Mouse (Mus musculus): ENCODE measurements around the gene Mindy1. TPM values are rescaled to one million over a fixed set of nuclear protein-coding genes. Genes with fewer than 3 reads are reported as not detected.
A peak's percentile ranks its signal among the peaks of the same experiment; 100 is the strongest.
"Not testable (repeated sequence)": the region's sequence is repeated elsewhere in the genome, so short reads cannot be mapped to it uniquely, and the experiment has no call there.

Mindy1 gene
- total RNA-seq, 2 experiments from 2014 or later, result 21.6 to 22.9 TPM

GRCm38 (mm10) chr3:95315094-95315843 is 34.1 kb downstream of the Mindy1 start:
- peak; percentile 78 to 80 for DNase-seq (ENCODE audit: low spot score in 2 of 2)
- intact Hi-C loops (cut with DNase I), result no loop called here

- intact Hi-C loops (cut with DNase I), result no loop called here
- no peak for DNase-seq (ENCODE audit: low spot score in 2 of 2)
Measured at GRCm38 (mm10) chr3:95315844-95316550, 34.9 kb downstream of the Mindy1 start.

- intact Hi-C loops (cut with DNase I), result no loop called here
- DNase-seq (ENCODE audit: low spot score in 2 of 2), result peak; percentile 37 to 43
Measured at GRCm38 (mm10) chr3:95317414-95318080, 36.4 kb downstream of the Mindy1 start.

GRCm38 (mm10) chr3:95318548-95318947 is 37.4 kb downstream of the Mindy1 start:
- no peak for DNase-seq (ENCODE audit: low spot score in 2 of 2)
- intact Hi-C loops (cut with DNase I), result no loop called here

- intact Hi-C loops (cut with DNase I), result no loop called here
- no peak for DNase-seq (ENCODE audit: low spot score in 2 of 2)
Measured at GRCm38 (mm10) chr3:95319110-95319509, 38.0 kb downstream of the Mindy1 start.

GRCm38 (mm10) chr3:95319701-95320625 is 38.8 kb downstream of the Mindy1 start:
- no peak for DNase-seq (ENCODE audit: low spot score in 2 of 2)
- intact Hi-C loops (cut with DNase I), result no loop called here

- intact Hi-C loops (cut with DNase I), result no loop called here
- DNase-seq (ENCODE audit: low spot score in 2 of 2), result no peak
Measured at GRCm38 (mm10) chr3:95323429-95323828, 42.3 kb downstream of the Mindy1 start.

GRCm38 (mm10) chr3:95324454-95325144 is 43.5 kb downstream of the Mindy1 start:
- no peak for DNase-seq (ENCODE audit: low spot score in 2 of 2)
- intact Hi-C loops (cut with DNase I), result no loop called here

- intact Hi-C loops (cut with DNase I), result no loop called here
- no peak for DNase-seq (ENCODE audit: low spot score in 2 of 2)
Measured at GRCm38 (mm10) chr3:95328803-95329404, 47.8 kb downstream of the Mindy1 start.

- intact Hi-C loops (cut with DNase I), result no loop called here
Measured at GRCm38 (mm10) chr3:95331528-95331927, 50.4 kb downstream of the Mindy1 start.

GRCm38 (mm10) chr3:95337345-95337744 is 56.2 kb downstream of the Mindy1 start:
- intact Hi-C loops (cut with DNase I), result no loop called here
- no peak for DNase-seq (ENCODE audit: low spot score in 2 of 2)

More at GRCm38 (mm10) chr3:95331528-95331927, 50.4 kb downstream of the Mindy1 start:
- no peak for DNase-seq (ENCODE audit: low spot score in 2 of 2)

GRCm38 (mm10) chr3:95338251-95338650 is 57.1 kb downstream of the Mindy1 start:
- intact Hi-C loops (cut with DNase I), result no loop called here
- DNase-seq (ENCODE audit: low spot score in 2 of 2), result no peak

- not testable (repeated sequence) for DNase-seq (ENCODE audit: low spot score in 2 of 2)
- intact Hi-C loops (cut with DNase I), result loop anchor here (10.0 kb wide), 1 partner anchor 501 kb away; no protein-coding TSS in a partner anchor
Measured at GRCm38 (mm10) chr3:95343356-95344000, 62.3 kb downstream of the Mindy1 start.

Other genes with a start within 250 kb of the Mindy1 start
- 100 to 1,000 TPM; 143 to 149 TPM for gene Psmd4, start 238.7 kb upstream of the Mindy1 start, total RNA-seq (2021)
- 10 to 100 TPM; 51.7 to 56.3 TPM for gene Pip5k1a, start 174.4 kb upstream of the Mindy1 start, total RNA-seq (2021)
- gene Vps72, start 170.3 kb upstream of the Mindy1 start, total RNA-seq (2021), result 10 to 100 TPM; 39.7 to 46.7 TPM
- gene Tmod4, start 156.9 kb upstream of the Mindy1 start, total RNA-seq (2021), result under 1 TPM in 1 of 2 experiments, not detected in 1; 0.88 TPM
- gene Scnm1, start 147.3 kb upstream of the Mindy1 start, total RNA-seq (2021), result 10 to 100 TPM; 46.1 to 46.4 TPM
- 10 to 100 TPM; 16.3 to 18.4 TPM for gene Lysmd1, start 147.3 kb upstream of the Mindy1 start, total RNA-seq (2021)
- 1 to 10 TPM; 2.5 TPM for gene Tnfaip8l2, start 139.0 kb upstream of the Mindy1 start, total RNA-seq (2021)
- gene Sema6c, start 120.9 kb upstream of the Mindy1 start, total RNA-seq (2021), result 10 to 100 TPM; 20.2 to 21.0 TPM
- gene Gabpb2, start 63.4 kb upstream of the Mindy1 start, total RNA-seq (2021), result 10 to 100 TPM in 1 of 2 experiments, 1 to 10 TPM in 1; 6.3 to 13.4 TPM
- gene Cdc42se1, start 52.6 kb upstream of the Mindy1 start, total RNA-seq (2021), result 10 to 100 TPM; 64.4 to 68.0 TPM
- 100 to 1,000 TPM; 292 to 336 TPM for gene Mllt11, start 49.2 kb upstream of the Mindy1 start, total RNA-seq (2021)
- gene Gm128, start 39.7 kb upstream of the Mindy1 start, total RNA-seq (2021), result under 1 TPM; 0.20 to 0.27 TPM
- under 1 TPM; 0.39 to 0.86 TPM for gene Bnipl, start 30.2 kb upstream of the Mindy1 start, total RNA-seq (2021)
- 10 to 100 TPM; 24.9 to 27.0 TPM for gene Prune1, start 731 bp downstream of the Mindy1 start, total RNA-seq (2021)
- 1 to 10 TPM; 1.1 TPM for gene Anxa9, start 25.8 kb downstream of the Mindy1 start, total RNA-seq (2021)
- gene Cers2, start 33.4 kb downstream of the Mindy1 start, total RNA-seq (2021), result 10 to 100 TPM; 49.2 to 53.5 TPM
- 10 to 100 TPM; 29.4 to 40.0 TPM for gene Setdb1, start 75.9 kb downstream of the Mindy1 start, total RNA-seq (2021)
- gene 4930558C23Rik, start 121.5 kb downstream of the Mindy1 start, total RNA-seq (2021), result not detected
- gene Arnt, start 153.0 kb downstream of the Mindy1 start, total RNA-seq (2021), result 10 to 100 TPM; 27.4 to 46.1 TPM
- 1 to 10 TPM; 4.8 to 6.9 TPM for gene Ctsk, start 217.9 kb downstream of the Mindy1 start, total RNA-seq (2021)
- gene Ctss, start 245.4 kb downstream of the Mindy1 start, total RNA-seq (2021), result 10 to 100 TPM; 55.6 to 57.8 TPM